Mouse (Mus musculus) right cerebral cortex, postnatal 14 days (tissue): ENCODE results near the gene Hcls1.
A peak's percentile ranks its signal among the peaks of the same experiment; 100 is the strongest.

ENCODE experiments used
- DNase-seq: peaks from one replicate; pipeline ENCODE4 v3.0.0; 2022

Gene Hcls1

GRCm38 (mm10) chr16:36989999-36990625 lies 55.3 kb downstream of the Hcls1 start, which contains the start of gene Fbxo40:
TSS of gene Fbxo40 (minus strand) at chr16:36990467.
- no peak for DNase-seq

- DNase-seq, result no peak
Measured at GRCm38 (mm10) chr16:36997650-36998049, 62.9 kb downstream of the Hcls1 start.

- no peak for DNase-seq
Measured at GRCm38 (mm10) chr16:36999366-36999972, 64.7 kb downstream of the Hcls1 start.

- no peak for DNase-seq
Measured at GRCm38 (mm10) chr16:37009262-37009661, 74.5 kb downstream of the Hcls1 start.

- no peak for DNase-seq
Measured at GRCm38 (mm10) chr16:37010370-37010769, 75.6 kb downstream of the Hcls1 start.

- peak; percentile 88 for DNase-seq
Measured at GRCm38 (mm10) chr16:37011061-37011921, 76.5 kb downstream of the Hcls1 start, which contains the start of gene Polq. TSS of gene Polq (plus strand) at chr16:37011786.

GRCm38 (mm10) chr16:37011922-37012289 lies 77.1 kb downstream of the Hcls1 start:
- no peak for DNase-seq

- no peak for DNase-seq
Measured at GRCm38 (mm10) chr16:37012336-37012735, 77.6 kb downstream of the Hcls1 start.
